Mouse (Mus musculus): ENCODE results near the gene Gm5862. TPM values are rescaled to one million over a fixed set of nuclear protein-coding genes. Genes with fewer than 3 reads are reported as not detected.
"Not testable (repeated sequence)": the region's sequence is repeated elsewhere in the genome, so short reads cannot be mapped to it uniquely, and the experiment has no call there.

Gm5862 gene
- polyA plus RNA-seq, 1 experiment from 2014 or later = not detected

GRCm38 (mm10) chr5:25972563-25972962 lies 50.2 kb downstream of the Gm5862 start, which contains the start of gene Gm21680:
Gene Gm21680 (minus strand): TSS chr5:25972663.
- H3K27ac ChIP-seq (replicated peaks; ENCODE audit: low read depth, low read length); H3K9me3 ChIP-seq (replicated peaks; ENCODE audit: control insufficient read depth, low read length); H3K27me3 ChIP-seq (ENCODE audit: control insufficient read depth, insufficient read depth, low read length); H3K4me1 ChIP-seq (ENCODE audit: control insufficient read depth, insufficient read depth, low read length); H3K4me3 ChIP-seq (ENCODE audit: low read depth, low read length); ATAC-seq (replicated peaks; ENCODE audit: insufficient number of reproducible peaks, low FRiP score, low TSS enrichment, low read depth); DNase-seq (ENCODE audit: low spot score); H3K4me2 ChIP-seq (ENCODE audit: low read depth, low read length); H3K9ac ChIP-seq (replicated peaks; ENCODE audit: low read length); H3K36me3 ChIP-seq (replicated peaks; ENCODE audit: control insufficient read depth, insufficient read depth, low read depth, low read length): not testable (repeated sequence)
- no CpG with 5 or more reads among the region's 2 CpGs for WGBS

Other genes starting within 250 kb of the Gm5862 start
- gene Gm21663, start 80.5 kb downstream of the Gm5862 start, polyA plus RNA-seq (2014; fragmentation: Nextera tagmentation; extraction: Ambion mirVana) = not detected in 2 replicates
- not detected in 2 replicates for gene Gm21671, start 68.5 kb downstream of the Gm5862 start, polyA plus RNA-seq (2014; fragmentation: Nextera tagmentation; extraction: Ambion mirVana)
- gene Gm21680, start 50.3 kb downstream of the Gm5862 start, polyA plus RNA-seq (2014; fragmentation: Nextera tagmentation; extraction: Ambion mirVana) = not detected in 2 replicates
- gene Gm21698, start 34.3 kb downstream of the Gm5862 start, polyA plus RNA-seq (2014; fragmentation: Nextera tagmentation; extraction: Ambion mirVana) = not detected in 2 replicates
- gene Gm1979, start 18.1 kb downstream of the Gm5862 start, polyA plus RNA-seq (2014; fragmentation: Nextera tagmentation; extraction: Ambion mirVana) = not detected in 2 replicates
- not detected in 2 replicates for gene Speer4a, start 16.6 kb upstream of the Gm5862 start, polyA plus RNA-seq (2014; fragmentation: Nextera tagmentation; extraction: Ambion mirVana)
- not detected in 2 replicates for gene Gm7347, start 35.7 kb upstream of the Gm5862 start, polyA plus RNA-seq (2014; fragmentation: Nextera tagmentation; extraction: Ambion mirVana)
- gene Gm10471, start 66.4 kb upstream of the Gm5862 start, polyA plus RNA-seq (2014; fragmentation: Nextera tagmentation; extraction: Ambion mirVana) = not detected in 2 replicates
- gene 5031410I06Rik, start 82.4 kb upstream of the Gm5862 start, polyA plus RNA-seq (2014; fragmentation: Nextera tagmentation; extraction: Ambion mirVana) = not detected in 2 replicates
- not detected in 2 replicates for gene Gm10220, start 98.5 kb upstream of the Gm5862 start, polyA plus RNA-seq (2014; fragmentation: Nextera tagmentation; extraction: Ambion mirVana)
- not detected in 2 replicates for gene Gm7361, start 234.8 kb upstream of the Gm5862 start, polyA plus RNA-seq (2014; fragmentation: Nextera tagmentation; extraction: Ambion mirVana)

Data from embryonic facial prominence, embryonic 11.5 days (tissue).